Mouse (Mus musculus) gastrocnemius, postnatal 36 days (tissue): Measurements from ENCODE around the gene Aasdhppt. TPM values are rescaled to one million over a fixed set of nuclear protein-coding genes. Genes with fewer than 3 reads are reported as not detected.

Experiments used
- microRNA-seq, 2 experiments: library from miRNA; unstranded; fragments of <30 nt; microRNA quantifications; one replicate each; pipeline ENCODE4 v1.2.0; 2021
- total RNA-seq, 2 experiments: library from RNA; stranded (reverse); gene quantifications; 2 replicates each; pipeline ENCODE4 v1.2.3; 2021

Aasdhppt gene
- total RNA-seq, 2 experiments from 2014 or later = 10.6 to 11.0 TPM

Small RNA genes within 50 kb of the gene (microRNA-seq; reads per million reads assigned to microRNA genes)
- gene Gm22195 = 0 reads per million in 2 experiments

Other genes starting within 250 kb of the Aasdhppt start
- 1 to 10 TPM; 3.5 to 3.9 TPM for gene Kbtbd3, start 362 bp upstream of the Aasdhppt start, total RNA-seq
- gene Msantd4, start 67.1 kb upstream of the Aasdhppt start, total RNA-seq = 10 to 100 TPM; 23.2 to 27.8 TPM